Mouse (Mus musculus): ENCODE results near the gene Cdk5.

The Cdk5 gene

DNA sequence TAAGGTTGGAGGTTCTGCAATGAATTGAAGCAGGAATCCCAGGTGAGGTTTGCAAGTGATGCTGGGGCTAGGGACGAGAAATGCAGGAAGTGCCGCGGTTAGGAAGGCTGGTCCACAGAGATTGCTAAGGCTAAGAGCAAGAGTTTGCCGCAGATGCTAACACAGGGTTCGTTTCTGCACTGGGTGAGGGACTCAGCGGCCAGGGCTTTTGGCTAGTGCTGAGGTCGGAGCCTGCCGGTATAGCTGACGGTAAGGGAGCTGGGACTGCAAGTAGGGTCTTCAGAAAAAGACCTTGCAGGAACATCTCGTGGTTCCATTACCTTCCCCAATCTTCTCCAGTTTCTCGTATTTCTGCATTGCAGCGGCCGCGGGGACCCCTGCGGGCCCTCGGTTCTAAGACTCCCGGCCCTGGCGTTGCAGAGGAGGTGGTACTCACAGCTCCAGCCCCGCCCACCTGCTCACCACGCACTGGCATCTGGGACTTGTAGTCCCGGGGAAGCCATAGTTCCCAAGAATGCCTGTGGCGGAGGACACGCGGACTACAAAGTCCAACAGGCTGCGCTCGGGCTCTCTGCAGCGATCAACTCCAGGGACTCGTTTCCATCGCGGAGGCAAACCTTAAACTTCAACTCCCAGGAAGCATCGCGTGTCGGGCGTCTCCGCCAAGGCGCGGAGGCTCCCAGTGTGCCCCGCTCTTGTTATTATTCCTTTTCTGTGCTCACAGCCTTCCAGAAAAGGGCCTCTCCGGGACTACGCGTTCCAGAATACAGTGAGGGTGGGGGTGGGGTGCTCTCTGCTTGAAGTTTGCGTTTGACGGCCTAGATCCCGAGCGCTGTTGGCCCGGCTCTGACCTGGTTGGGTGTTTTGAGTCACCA lies at the start of gene Cdk5, which contains the start of gene Slc4a2:
Gene Cdk5 (minus strand): TSS at position 402 of the 875 bp plus-strand sequence.
Gene Slc4a2 (plus strand): TSS at position 709 of the 875 bp plus-strand sequence.
- DNase-seq (ENCODE audit: low spot score in 2 of 2): peak; percentile 99 to 100

DNA sequence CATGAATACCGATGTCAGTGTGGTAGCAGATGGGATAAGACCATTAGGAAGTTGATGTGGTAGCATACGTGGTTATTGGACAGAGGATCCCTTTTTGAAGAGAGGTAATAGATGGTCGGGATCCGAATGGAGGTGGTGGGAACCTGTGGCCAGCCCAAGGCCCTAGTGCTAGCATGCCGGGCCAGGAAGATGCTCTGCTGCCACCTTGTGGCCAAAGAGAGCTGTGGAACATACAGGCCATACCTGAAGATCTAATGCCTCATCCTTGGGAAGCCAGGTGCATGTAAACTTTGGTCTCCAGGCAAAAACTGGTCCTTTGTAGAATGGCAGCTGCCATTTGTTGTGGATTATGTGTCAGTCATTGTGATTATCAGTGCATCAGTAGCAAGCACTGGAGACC lies 47.3 kb upstream of the Cdk5 start:
- DNase-seq (ENCODE audit: low spot score in 2 of 2): peak in 1 of 2 experiments; percentile 65

DNA sequence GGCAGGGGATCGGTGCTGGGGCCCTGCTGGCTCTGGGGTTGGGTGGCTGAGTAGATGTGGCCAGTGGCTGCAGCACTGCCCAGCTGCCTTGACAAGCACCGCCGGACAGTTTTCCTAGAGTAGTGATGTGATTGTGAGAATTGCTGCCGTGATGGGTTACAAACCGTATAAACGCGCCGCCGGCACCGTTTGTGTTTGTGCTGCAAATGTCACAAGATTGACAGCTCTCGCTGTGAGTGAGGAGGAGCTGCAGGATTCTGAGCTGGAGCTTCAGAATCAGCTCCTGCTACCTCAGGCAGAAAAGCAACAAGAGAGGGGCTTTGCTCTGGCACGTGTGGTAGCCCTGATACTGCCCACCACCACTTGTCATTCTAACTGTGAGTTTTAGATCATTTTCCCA lies 43.4 kb upstream of the Cdk5 start:
- no peak for DNase-seq (ENCODE audit: low spot score in 2 of 2)

DNA sequence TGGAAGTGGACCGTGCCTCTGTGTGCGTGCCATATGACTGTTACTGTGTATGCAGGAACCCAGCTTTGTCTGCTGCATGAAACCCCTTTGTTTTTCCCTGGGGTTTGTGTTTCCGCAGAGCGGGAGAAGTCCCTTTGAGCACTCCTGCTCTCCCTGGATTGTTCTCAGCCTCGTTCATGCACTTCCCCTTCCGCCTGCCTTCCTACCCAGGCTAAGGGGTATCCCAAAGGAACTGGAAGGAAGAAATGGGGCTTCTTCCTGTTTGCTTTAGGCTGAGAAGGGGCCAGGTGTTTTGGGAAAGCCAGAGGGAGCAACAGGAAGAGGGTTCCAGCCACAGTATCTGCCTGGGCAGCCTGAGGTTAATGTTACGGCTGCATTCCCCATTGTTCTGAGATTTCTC lies 32.3 kb upstream of the Cdk5 start:
- DNase-seq (ENCODE audit: low spot score in 2 of 2): no peak

DNA sequence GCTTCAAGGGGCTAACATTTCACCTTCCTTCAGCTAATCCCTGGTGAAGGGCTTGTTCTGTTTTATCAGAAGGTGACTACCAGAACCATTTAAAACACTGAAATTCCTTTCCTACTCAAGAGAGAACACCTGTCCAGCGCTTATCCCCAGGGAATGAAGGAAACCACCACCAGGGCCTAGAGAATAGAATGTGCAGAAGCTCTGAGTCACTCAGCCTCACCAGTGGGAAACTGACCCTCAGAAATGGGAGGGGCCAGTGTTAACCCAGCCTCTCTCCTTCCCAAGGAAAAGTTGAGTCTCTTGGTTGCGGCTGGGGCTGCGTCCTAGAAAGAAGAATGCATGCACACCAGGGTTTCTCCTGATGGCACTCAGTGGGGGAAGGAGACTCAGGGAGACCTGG lies 31.7 kb upstream of the Cdk5 start:
- no peak for DNase-seq (ENCODE audit: low spot score in 2 of 2)

DNA sequence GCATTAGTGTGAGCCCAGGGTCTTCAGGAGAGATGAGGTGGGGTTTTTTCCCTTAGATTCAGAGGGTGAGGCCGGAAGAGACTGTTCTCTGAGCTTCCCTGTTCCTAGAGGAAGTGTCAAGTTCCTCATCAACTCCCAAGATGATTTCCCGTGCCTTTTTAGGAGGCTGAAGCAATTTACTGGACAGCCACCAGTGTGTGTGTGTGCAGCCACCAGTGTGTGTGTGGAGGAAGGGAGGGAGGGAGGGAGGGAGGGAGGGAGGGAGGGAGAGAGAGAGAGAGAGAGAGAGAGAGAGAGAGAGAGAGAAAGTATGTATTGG lies 30.6 kb upstream of the Cdk5 start:
- DNase-seq (ENCODE audit: low spot score in 2 of 2): peak in 1 of 2 experiments; percentile 31

DNA sequence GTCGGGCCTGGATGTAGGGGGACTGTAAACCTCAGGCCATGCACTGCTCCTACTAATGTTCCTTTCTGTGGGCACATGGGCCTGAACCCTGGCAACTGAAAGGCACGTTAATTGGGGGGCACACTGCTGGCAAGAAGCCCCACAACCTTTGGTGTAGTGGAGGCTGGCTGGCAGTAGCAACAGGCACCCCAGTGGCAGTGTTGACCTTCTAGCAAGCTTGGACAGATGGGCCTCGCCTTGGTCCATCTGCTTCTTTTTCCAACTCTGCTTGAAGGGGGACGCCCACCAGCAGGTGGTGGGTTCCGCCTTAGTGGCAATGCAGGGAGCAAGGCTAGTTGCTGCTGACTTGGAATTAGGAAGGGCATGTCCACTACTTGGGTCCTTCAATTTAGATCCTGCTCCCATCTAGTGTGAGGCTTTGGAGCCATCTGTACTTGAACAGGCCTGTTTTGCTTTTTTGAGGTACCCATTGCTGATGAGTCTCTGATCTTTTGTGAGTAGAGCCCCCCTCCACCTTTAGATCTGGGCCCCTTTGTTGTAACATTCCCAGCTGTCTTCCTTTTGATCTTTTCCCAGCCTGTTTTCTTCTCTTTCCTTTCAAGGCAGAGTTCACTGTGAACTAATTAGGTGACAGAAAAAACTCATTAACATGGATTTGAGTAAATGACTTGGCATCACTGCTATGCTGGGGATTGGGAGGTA lies 30.1 kb upstream of the Cdk5 start:
- no peak for DNase-seq (ENCODE audit: low spot score in 2 of 2)

DNA sequence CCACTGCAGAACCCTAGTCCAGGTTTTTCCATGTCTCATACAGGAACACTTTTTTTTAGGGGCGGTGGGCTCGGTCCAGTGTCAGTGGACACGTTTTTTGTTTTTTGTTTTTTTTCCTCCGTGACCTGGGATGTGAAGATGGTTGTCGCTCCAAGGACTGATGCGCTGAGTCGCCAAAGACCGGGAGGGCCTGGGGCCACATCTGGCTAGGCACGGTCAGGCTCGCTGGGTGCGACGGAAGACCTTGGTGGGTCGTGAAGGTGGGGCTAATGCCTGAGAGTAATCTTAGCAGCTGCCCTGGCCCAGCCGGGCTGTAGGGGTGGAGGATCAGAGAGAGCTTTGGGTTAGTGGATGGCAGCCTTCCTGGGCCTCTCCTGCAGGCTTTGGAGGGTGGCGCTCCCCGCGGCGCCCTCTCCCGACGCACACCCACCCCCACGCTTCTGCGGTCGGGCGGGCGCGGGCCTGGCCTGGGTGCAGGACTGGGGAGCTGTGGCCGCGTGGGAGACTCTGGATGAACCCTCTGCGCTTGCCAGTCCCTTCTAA lies 29.4 kb upstream of the Cdk5 start:
- peak in 1 of 2 experiments; percentile 26 for DNase-seq (ENCODE audit: low spot score in 2 of 2)

DNA sequence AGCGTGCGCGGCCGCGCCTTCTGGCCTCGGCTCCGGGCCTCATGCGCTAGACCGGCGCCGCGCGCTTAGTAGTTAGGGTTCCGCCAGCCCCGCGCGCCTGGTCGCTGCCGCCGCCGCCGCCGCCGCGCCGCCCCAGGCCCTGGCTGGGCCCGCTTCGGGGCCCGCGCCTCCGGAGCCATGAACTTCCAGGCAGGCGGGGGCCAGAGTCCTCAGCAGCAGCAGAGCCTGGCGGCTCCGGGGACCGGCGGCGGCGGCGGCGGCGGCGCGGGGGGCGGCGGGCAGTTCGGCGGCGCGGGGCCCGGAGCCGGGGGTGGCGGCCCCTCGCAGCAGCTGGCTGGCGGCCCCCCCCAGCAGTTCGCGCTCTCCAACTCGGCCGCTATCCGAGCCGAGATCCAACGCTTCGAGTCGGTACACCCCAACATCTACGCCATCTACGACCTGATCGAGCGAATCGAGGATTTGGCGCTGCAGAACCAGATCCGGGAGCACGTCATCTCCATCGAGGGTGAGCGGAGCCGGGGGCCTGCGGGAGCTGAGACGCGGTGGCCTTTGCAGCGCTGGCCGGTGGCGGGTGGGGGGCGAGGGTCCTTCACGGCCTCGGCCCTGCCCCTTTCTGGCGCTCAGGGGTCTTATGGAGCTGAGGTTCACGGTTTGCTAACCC lies 28.8 kb upstream of the Cdk5 start, which contains the start of gene Agap3:
Gene Agap3 (plus strand): TSS at position 148 of the 661 bp plus-strand sequence.
- DNase-seq (ENCODE audit: low spot score in 2 of 2): peak; percentile 41 to 54

DNA sequence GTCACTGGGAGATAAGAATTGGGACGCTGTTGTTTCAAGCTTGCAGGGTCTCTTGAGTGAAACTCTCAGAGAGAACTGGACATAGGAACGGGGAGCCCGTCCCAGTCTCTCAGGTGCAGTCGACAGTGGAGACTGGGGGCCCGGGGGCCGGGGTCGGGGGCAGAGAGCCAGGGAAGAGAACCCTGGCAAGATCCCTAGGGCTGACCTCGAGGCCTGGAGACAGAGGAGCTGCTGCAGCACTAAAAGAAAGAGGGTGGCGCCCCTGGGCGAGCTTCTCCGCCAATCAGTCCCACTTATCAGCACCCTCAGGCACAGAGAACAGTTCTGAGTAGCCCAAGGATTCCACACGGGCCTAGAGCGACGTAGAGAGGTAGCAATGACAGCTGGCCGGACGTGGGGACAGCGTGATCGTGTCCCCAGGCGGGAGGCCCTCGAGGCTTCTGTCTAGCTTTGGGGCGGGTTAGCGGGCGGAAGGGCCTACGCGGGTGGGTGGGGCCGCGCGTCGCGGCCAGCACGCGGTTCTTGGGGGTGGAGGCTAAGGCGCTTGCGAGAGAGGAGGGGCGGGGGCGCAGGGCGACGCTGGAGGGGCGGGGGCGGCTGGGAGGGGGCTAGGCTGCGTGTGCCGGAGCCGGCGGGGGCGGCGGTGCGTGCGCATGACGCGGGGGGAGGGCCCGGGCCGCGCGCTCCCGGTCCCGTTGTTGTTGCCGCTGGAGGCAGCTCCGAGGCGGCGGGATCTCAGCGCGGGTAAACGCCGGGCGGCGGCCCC lies 28.1 kb upstream of the Cdk5 start:
- DNase-seq (ENCODE audit: low spot score in 2 of 2): peak; percentile 83 to 87

DNA sequence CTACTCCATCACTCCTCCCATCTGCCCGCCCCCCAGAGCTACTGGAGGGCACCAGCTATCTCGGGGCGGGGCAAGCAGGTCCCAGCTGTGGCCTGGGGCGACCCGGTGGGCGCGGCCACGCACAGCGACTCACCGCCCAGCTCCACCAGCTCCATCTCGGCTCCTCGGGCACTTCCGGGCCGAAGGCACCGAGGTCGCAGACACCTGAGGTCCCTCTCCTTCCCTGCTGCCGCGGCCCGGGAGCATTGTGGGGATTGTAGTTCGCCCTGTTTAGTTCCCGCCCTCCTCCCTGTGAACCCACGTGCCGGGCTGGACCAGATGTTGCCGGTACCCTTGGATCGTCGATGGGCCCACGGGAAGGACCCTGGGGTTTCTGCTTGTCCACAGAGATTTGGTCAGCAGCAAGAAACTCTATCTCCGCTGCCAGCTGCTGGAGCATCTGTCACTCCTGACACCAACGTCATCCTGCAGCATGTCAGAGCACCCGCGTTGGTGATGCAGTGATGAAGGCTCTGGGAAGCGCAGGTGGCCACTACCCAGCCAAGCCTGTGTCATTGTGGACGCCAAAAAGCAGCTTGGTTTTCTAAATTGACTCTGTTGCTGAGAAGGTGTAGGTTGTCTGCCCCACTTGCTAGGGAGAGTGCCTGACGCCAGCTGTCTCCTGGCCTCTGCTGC lies 24.4 kb upstream of the Cdk5 start, which contains the start of gene Tmub1:
Gene Tmub1 (minus strand): TSS at position 231 of the 675 bp plus-strand sequence.
- DNase-seq (ENCODE audit: low spot score in 2 of 2): peak; percentile 84 to 87

DNA sequence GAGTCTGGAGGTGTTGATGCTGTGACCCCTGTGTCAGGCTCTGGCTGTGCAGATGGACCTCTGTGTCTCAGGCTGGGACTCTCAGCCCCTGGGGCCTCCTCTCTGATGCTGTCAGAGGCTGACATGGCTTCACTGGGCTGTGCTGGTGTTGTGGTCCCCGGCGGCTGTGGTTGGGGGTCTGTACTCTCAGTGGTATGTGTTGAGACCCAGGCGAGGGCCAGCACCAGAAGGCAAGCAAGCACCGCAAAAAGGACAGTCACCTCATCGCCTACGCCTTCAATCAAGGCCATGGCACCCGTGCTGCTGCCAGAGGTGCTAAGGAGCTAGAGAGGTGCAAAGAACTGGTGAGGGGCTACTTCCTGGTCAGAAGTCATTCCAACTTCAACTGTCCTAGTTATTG lies 23.3 kb upstream of the Cdk5 start:
- no peak for DNase-seq (ENCODE audit: low spot score in 2 of 2)

DNA sequence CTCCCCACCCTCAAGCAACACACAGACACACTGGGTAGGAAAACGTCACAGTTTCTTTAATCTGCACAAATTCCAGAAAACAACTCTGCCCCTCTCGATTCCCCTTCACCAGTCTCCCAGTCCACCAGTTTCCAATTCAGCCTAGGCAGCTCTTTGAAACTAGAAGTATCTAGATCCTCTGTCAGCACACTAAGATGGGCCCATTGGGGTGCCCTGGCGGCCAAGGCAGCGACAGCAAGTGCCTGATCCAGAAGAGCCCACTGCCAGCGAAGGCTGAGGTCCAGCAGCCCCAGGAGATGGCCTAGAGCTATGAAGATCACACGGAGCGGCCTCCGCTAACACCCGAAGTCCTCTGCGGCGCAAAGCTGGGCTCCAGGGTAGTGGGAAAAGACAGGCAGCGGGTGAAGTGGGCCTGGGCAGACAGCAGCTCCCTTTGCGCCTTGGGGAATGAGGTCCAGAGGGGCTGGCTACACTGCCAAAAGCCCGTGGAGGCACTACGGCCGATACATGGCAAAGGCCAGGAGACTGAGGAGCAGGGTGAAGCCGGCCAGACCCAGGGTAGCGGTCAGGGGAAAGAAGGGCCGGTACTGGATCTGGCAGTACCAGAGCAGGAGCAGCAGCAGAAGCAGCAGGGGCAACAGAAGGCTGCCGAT lies 22.2 kb upstream of the Cdk5 start:
- DNase-seq (ENCODE audit: low spot score in 2 of 2): no peak

DNA sequence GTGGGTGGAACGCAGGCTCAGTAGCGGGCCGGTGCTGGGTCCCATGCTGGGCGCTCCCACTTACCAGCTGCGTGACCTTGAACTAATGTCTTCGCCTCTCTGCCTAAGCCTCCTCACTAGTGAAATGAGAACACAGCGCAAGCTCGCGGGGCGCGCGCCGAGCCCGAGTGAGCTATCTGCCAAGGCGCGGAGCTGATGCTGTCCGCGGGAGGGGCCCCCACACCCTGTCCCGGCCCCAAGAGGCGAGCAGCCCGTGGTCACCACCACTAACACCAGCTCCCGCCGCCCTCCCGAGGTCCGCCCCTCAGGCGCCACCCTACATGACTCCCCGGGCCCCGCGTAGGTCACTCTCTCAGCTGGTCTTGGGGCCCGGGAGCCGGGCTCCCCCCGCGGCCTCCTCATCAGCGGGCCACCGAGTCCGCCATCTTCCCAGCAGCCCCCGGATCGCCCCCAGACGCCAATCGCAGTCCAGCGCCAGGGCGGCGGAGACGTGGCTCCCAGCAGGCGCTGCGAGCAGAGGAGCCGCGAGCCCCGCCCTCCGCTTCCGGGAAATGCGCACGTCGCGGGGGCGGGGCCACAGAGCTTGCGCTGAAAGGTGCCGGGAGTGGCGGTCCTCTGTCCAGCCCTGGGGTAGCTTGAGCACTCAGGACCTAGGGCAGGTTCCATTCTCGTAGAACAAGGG lies 21.6 kb upstream of the Cdk5 start, which contains the start of gene Fastk:
Gene Fastk (minus strand): TSS at position 542 of the 682 bp plus-strand sequence.
- DNase-seq (ENCODE audit: low spot score in 2 of 2): peak; percentile 93 to 94

DNA sequence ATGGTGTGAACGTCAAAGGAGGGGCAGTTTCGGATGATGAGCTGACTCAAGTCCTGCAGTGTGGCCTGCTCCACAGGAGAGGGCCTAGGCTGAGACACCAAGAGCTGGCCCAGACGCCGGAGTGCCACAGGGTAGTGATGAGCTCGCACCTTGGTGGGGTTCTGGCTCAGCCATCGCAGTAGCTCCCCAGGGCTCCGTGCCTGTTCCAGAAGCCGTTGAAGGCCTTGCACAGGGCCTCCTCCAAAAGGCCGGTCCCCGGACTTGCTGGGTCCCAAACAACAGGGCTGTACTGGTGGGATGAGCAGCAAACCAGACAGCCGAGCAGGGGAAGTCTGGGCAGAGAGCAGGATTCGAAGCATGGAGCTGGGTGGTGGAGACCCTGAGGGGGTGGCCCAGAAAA lies 20.6 kb upstream of the Cdk5 start:
- no peak for DNase-seq (ENCODE audit: low spot score in 2 of 2)

DNA sequence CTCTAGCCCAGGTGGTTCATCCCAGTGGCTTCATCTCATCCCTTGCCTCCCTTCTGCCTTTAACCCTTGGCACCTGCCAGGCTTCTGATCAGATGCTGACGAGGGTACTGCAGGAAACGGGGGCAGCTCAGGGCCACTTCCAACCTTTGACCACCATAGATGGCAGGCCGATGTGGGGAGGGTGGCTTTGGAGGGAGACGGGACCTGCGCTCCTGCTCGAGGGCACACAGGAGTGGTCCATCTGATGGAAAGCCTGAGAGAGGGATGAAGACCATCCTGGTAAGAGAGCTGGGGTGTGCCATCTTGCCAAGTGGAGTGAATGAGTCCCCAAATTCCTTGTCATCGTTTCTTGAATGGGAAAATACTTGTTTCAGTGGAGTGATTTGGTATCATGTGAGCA lies 19.9 kb upstream of the Cdk5 start:
- no peak for DNase-seq (ENCODE audit: low spot score in 2 of 2)

DNA sequence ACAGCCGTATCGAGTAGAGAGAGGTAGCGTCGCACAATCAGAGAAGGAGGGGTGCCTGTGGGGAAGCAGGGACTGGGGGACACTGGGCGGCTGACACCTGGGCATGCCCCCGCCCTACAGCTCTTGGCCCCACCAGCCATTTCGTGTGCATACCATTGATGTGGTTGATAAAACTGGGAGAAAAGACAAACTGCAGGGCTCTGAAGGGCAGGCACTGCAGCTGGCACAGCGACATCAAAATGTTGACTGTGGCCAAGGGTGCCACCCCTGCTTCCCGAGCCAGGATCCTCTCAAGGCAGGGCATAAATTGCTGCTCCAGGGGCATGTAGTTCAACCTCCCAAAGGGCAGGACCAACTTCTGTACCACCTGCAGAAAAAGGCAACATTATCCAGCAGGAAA lies 18.7 kb upstream of the Cdk5 start:
- no peak for DNase-seq (ENCODE audit: low spot score in 2 of 2)

DNA sequence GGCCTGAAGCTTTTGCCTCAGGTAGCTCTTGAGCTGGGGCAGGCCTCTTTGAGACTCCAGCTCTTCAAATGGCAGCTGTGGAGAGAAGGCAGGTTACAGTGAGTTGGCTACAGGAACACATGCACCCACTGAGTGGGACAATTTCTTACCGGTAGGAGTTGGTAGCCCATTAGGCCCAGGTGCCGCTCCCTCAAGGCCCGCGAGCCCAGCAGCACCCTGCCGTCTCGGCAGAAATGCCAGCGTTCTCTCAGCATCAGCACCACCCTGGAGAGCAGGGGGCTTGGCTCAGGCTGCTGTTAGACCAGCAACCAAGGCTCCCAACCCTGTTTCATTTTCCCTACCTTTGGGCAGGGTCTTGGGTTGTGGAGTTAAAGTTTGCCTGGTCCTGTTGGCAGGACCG lies 17.9 kb upstream of the Cdk5 start:
- DNase-seq (ENCODE audit: low spot score in 2 of 2): no peak

DNA sequence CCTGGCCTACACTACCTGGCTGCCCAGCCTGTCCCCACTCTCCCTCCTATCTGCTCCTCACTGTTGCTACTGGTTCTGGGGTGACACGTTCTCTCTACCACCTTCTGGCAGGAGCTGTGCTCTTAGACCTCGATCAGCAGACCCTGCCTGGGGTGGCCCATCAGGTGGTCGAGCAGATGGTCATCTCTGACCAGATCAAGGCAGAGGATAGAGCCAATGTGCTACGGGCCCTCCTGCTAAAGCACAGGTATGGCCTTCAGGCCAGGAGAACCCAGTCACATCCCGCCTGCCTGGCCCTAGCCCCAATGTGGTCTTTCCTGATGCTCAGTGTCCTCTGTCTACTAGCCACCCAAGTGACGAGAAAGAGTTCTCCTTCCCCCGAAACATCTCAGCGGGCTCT lies 10.7 kb upstream of the Cdk5 start:
- DNase-seq (ENCODE audit: low spot score in 2 of 2): no peak

DNA sequence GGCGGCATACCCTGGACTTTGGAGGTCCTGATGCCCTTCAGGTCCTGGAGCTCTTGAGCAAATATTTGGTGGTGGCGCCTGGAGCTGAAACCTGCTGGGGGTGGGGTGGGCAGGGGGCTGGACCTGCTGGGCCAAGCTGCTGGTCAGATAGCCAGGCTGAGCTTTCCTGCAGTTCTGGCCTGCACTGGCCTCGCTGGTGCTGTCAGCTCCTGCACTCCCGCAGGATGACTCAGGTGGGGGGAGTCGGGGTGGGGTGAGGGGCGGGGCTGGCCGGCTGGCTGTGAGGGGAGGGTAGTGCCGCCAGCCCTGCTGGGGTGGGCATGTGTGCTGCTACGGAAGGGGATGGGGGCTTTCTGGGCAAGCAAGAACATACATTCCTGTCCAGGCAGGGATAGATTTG lies 5.3 kb upstream of the Cdk5 start:
- no peak for DNase-seq (ENCODE audit: low spot score in 2 of 2)
